Mouse (Mus musculus): Measurements from ENCODE around the gene Kcnj1. TPM values are rescaled to one million over a fixed set of nuclear protein-coding genes. Genes with fewer than 3 reads are reported as not detected.
A peak's percentile ranks its signal among the peaks of the same experiment; 100 is the strongest.

Gene Kcnj1
- polyA plus RNA-seq, 1 experiment from 2014 or later, result not detected

DNA sequence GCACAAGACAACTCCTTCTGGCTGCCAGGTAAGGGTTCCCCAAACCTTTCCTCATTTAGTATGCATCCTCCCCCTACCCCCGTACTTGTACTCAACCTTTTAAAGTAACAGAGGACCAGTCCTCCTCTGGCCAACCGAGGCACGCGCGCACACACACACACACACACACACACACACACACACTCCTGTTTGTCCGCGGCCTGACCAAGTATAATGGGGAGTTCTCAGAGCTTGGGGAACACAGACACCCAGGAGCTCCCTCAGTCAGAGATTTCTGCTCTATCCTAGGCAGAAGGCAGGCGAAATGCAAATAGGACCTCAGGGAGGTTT is 36.4 kb downstream of the Kcnj1 start:
- DNase-seq (ENCODE audit: low spot score) (peak; percentile 3), ATAC-seq (no peak)
- peak overlapping the region; percentile 38 for H3K4me3 ChIP-seq (ENCODE audit: low read depth, low read length)
- H3K4me1 ChIP-seq (ENCODE audit: control insufficient read depth, insufficient read depth, low read length), result peaks cover 8% of the 10 kb centered on the region; the same call in 1 of the 2 replicates
- WGBS, result 2% methylated on average over 8 of the region's 8 CpGs
- H3K36me3 ChIP-seq (ENCODE audit: control insufficient read depth, insufficient read depth, low read length), result no peaks in the 10 kb centered on the region
- H3K27ac ChIP-seq (ENCODE audit: low read depth, low read length), result no peak overlapping the region
- no peaks in the 10 kb centered on the region for H3K9me3 ChIP-seq (replicated peaks; ENCODE audit: control insufficient read depth, low read length)
- peaks cover 52% of the 10 kb centered on the region for H3K27me3 ChIP-seq (replicated peaks; ENCODE audit: control insufficient read depth, insufficient read depth, low read length)
- H3K4me2 ChIP-seq (ENCODE audit: low read length), result peak overlapping the region; percentile 90
- peak overlapping the region; percentile 66 for H3K9ac ChIP-seq (ENCODE audit: low read length)

DNA sequence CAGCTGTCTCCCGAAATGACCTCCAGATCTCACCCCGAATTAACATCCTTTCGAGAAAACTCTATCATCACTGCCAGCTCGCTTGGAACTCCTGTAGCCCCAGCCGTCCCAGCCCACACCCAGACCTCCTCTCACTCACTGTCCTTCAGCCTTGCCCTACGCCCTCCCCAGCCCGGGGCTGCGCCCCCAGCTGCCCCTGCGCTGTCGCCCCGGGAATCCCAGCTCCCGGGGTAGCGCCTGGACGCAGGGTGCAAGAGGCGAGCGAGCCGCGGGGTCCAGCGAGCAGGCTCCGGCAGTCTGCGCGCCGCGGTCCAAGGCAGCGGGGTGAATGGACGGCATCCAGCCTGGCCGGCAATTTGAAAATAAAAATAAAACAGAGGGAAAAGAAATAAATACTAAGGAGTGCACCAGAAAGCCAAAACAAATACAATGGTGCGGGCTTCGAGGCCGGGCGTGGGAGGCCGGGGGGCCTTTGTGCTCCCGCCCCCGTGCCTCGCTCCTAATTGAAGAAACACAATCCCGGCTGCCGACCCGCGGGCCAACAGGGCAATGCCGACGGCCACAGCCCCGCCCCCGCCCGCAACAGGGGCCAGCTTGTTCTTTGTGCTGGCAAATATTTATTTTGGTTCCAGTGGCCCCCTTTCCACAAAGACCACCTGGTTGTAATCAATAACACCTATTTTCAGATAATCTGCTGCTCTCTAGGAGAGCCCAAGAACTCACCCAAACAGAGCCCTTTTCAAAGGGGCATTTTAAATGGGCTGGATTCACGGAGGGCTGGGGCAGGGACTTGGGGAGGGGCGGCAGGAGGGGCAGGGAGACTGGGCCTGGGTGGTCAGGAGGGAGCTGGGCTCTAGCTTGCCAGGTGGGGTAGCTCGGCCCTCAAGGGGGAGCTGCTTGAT is 37.0 kb downstream of the Kcnj1 start:
- Histone ChIP-seq H3K27ac (ENCODE audit: low read depth, low read length) (no peak overlapping the region), H3K4me1 (ENCODE audit: control insufficient read depth, insufficient read depth, low read length) (peaks cover 8% of the 10 kb centered on the region; the same call in 1 of the 2 replicates), H3K9ac (ENCODE audit: low read length) (peak overlapping the region; percentile 66), H3K4me3 (ENCODE audit: low read depth, low read length) (peak overlapping the region; percentile 38), H3K27me3 (replicated peaks; ENCODE audit: control insufficient read depth, insufficient read depth, low read length) (peaks cover 49% of the 10 kb centered on the region), H3K4me2 (ENCODE audit: low read length) (peak overlapping the region; percentile 90), H3K36me3 (ENCODE audit: control insufficient read depth, insufficient read depth, low read length) (no peaks in the 10 kb centered on the region), H3K9me3 (replicated peaks; ENCODE audit: control insufficient read depth, low read length) (no peaks in the 10 kb centered on the region)
- under 1% methylated on average over 47 of the region's 47 CpGs for WGBS
- ATAC-seq (peak; percentile 60), DNase-seq (ENCODE audit: low spot score) (peak; percentile 12)

DNA sequence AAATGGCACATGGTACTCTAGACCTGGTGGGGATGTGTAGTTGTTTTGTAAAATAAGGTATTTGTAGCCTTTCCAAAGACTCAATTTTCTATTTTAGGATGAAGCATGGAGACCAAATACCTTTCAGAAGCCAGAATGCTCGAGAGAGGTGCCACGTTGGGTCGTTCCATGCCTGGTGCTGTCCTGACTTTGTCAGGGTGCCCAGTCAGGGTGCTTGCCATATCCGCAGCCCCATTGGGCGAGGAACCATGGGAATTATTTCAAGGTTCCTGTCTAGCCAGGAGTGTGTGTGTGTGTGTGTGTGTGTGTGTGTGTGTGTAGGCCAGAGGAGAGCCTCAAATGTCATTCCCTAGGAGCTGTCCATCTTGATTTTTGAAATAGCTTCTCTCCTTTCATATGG is 38.4 kb downstream of the Kcnj1 start:
- H3K27me3 ChIP-seq (replicated peaks; ENCODE audit: control insufficient read depth, insufficient read depth, low read length), result peaks cover 45% of the 10 kb centered on the region
- H3K36me3 ChIP-seq (ENCODE audit: control insufficient read depth, insufficient read depth, low read length), result no peaks in the 10 kb centered on the region
- 95% methylated on average over 5 of the region's 5 CpGs for WGBS
- no peak for ATAC-seq
- peaks cover 8% of the 10 kb centered on the region; the same call in 1 of the 2 replicates for H3K4me1 ChIP-seq (ENCODE audit: control insufficient read depth, insufficient read depth, low read length)
- H3K9ac ChIP-seq (ENCODE audit: low read length), result no peak overlapping the region
- H3K4me2 ChIP-seq (ENCODE audit: low read length), result no peak overlapping the region
- no peak overlapping the region for H3K27ac ChIP-seq (ENCODE audit: low read depth, low read length)
- H3K4me3 ChIP-seq (ENCODE audit: low read depth, low read length), result no peak overlapping the region
- no peaks in the 10 kb centered on the region for H3K9me3 ChIP-seq (replicated peaks; ENCODE audit: control insufficient read depth, low read length)
- no peak for DNase-seq (ENCODE audit: low spot score)

DNA sequence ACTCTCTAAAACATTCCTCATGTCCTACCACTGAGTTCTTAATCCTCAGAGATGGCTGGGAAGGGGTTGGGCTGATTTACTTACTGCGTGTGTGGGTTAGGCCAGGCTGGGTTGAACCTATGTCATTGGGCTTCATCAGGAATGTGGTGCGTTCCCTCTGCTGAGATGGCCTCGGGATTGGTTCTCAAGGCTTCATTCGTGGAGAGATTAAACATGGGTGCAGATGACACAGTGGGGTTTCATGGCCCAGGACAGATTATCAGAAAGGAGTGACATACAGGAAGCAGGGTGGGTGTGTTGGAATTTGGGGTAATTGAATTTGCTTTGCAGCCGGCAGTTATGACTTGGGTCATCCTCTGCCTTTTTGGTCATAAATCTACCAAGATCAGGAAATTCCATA is 39.2 kb downstream of the Kcnj1 start:
- H3K36me3 ChIP-seq (ENCODE audit: control insufficient read depth, insufficient read depth, low read length), result no peaks in the 10 kb centered on the region
- 85% methylated on average over 5 of the region's 5 CpGs for WGBS
- peaks cover 38% of the 10 kb centered on the region for H3K27me3 ChIP-seq (replicated peaks; ENCODE audit: control insufficient read depth, insufficient read depth, low read length)
- H3K4me3 ChIP-seq (ENCODE audit: low read depth, low read length), result no peak overlapping the region
- H3K9me3 ChIP-seq (replicated peaks; ENCODE audit: control insufficient read depth, low read length), result no peaks in the 10 kb centered on the region
- H3K4me1 ChIP-seq (ENCODE audit: control insufficient read depth, insufficient read depth, low read length), result peaks cover 8% of the 10 kb centered on the region; the same call in 1 of the 2 replicates
- no peak overlapping the region for H3K9ac ChIP-seq (ENCODE audit: low read length)
- ATAC-seq (no peak), DNase-seq (ENCODE audit: low spot score) (no peak)
- no peak overlapping the region for H3K4me2 ChIP-seq (ENCODE audit: low read length)
- no peak overlapping the region for H3K27ac ChIP-seq (ENCODE audit: low read depth, low read length)

DNA sequence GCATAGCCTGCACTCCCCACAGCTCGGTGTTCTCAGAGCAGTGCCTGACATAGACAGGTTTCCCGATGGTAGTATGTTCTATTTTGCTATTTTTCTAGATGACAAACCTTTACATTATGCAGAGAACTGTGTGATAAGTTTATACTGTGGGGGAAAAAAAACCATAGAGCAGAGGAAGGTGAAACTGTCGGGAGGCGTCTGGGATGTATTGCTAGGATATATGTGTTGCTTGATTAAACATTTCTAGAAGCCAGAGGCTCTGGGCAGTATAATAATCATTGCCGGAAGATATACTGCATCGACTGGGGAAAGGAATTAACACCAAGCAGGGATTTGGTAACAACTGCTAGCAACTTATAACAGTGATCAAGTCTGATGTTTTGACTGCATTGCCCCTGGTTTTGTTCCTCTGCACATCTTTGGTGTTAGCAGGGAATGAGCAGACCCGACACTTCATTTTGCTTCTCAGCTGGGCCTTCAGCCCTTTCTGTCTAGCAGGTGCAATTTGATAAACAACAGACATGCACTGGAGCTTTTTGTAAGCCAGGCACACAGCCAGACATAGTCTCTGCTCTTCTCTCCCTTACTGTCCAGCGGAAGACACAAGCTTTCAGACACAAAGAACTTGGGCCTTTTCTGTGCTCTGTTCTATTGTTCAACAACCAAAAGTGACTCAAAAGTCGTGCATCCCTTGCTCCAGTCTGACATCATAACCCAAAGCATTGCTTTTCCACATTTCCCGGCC is 40.7 kb downstream of the Kcnj1 start:
- Histone ChIP-seq H3K9me3 (replicated peaks; ENCODE audit: control insufficient read depth, low read length) (no peaks in the 10 kb centered on the region), H3K4me3 (ENCODE audit: low read depth, low read length) (no peak overlapping the region), H3K4me1 (ENCODE audit: control insufficient read depth, insufficient read depth, low read length) (peaks cover 8% of the 10 kb centered on the region; the same call in 1 of the 2 replicates), H3K27ac (ENCODE audit: low read depth, low read length) (no peak overlapping the region), H3K4me2 (ENCODE audit: low read length) (no peak overlapping the region), H3K27me3 (replicated peaks; ENCODE audit: control insufficient read depth, insufficient read depth, low read length) (peaks cover 29% of the 10 kb centered on the region), H3K36me3 (ENCODE audit: control insufficient read depth, insufficient read depth, low read length) (no peaks in the 10 kb centered on the region), H3K9ac (ENCODE audit: low read length) (no peak overlapping the region)
- no peak for ATAC-seq
- 75% methylated on average over 10 of the region's 10 CpGs for WGBS
- DNase-seq (ENCODE audit: low spot score), result no peak

DNA sequence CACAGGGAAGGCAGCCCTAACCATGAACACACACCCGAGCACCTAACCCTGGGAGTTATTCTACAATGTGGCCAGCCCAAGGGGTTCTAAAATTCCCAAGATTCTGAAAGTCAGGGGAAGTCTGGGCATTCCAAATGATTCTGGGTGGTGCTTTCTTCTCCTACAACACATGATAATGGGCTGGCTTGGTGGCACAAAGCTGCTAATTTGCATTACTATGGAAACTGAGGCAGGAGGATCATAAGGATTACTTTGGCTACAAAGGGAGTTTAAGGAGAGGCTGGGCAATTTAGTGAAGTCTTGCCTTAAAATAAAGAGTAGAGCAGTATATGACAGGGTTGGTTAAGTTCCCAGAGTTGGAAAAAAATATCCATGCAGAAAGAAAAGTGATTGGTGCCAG is 42.7 kb downstream of the Kcnj1 start:
- Histone ChIP-seq H3K27me3 (replicated peaks; ENCODE audit: control insufficient read depth, insufficient read depth, low read length) (peaks cover 18% of the 10 kb centered on the region), H3K27ac (ENCODE audit: low read depth, low read length) (no peak overlapping the region), H3K4me3 (ENCODE audit: low read depth, low read length) (no peak overlapping the region), H3K36me3 (ENCODE audit: control insufficient read depth, insufficient read depth, low read length) (no peaks in the 10 kb centered on the region), H3K9me3 (replicated peaks; ENCODE audit: control insufficient read depth, low read length) (no peaks in the 10 kb centered on the region), H3K4me2 (ENCODE audit: low read length) (no peak overlapping the region), H3K4me1 (ENCODE audit: control insufficient read depth, insufficient read depth, low read length) (no peaks in the 10 kb centered on the region), H3K9ac (ENCODE audit: low read length) (no peak overlapping the region)
- DNase-seq (ENCODE audit: low spot score) (no peak), ATAC-seq (no peak)
- WGBS, result 23% methylated on average over 1 of the region's 1 CpGs

DNA sequence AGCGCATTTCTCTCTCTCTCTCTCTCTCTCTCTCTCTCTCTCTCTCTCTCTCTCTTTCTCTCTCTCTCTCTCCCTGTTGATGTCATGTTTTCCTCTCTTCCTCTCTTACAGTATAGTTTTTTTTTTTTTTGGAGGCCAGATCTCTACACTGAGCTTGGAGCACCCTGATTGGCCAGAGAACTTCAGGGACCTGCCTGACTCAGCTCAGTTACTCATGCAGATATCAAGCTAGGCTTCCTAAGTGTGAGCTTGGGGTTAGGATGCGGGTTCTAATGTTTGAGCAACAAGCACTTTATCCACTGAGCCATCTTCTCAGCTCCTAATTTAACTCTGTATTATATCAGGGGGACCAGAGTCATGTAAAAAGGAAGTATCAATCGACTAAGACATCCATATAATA is 43.7 kb downstream of the Kcnj1 start:
- Histone ChIP-seq H3K4me2 (ENCODE audit: low read length) (no peak overlapping the region), H3K9me3 (replicated peaks; ENCODE audit: control insufficient read depth, low read length) (no peaks in the 10 kb centered on the region), H3K4me3 (ENCODE audit: low read depth, low read length) (no peak overlapping the region), H3K9ac (ENCODE audit: low read length) (no peak overlapping the region), H3K4me1 (ENCODE audit: control insufficient read depth, insufficient read depth, low read length) (no peaks in the 10 kb centered on the region), H3K36me3 (ENCODE audit: control insufficient read depth, insufficient read depth, low read length) (no peaks in the 10 kb centered on the region), H3K27ac (ENCODE audit: low read depth, low read length) (no peak overlapping the region), H3K27me3 (replicated peaks; ENCODE audit: control insufficient read depth, insufficient read depth, low read length) (peaks cover 8% of the 10 kb centered on the region)
- DNase-seq (ENCODE audit: low spot score) (no peak), ATAC-seq (no peak)
- 93% methylated on average over 3 of the region's 3 CpGs for whole genome bisulfite sequencing

DNA sequence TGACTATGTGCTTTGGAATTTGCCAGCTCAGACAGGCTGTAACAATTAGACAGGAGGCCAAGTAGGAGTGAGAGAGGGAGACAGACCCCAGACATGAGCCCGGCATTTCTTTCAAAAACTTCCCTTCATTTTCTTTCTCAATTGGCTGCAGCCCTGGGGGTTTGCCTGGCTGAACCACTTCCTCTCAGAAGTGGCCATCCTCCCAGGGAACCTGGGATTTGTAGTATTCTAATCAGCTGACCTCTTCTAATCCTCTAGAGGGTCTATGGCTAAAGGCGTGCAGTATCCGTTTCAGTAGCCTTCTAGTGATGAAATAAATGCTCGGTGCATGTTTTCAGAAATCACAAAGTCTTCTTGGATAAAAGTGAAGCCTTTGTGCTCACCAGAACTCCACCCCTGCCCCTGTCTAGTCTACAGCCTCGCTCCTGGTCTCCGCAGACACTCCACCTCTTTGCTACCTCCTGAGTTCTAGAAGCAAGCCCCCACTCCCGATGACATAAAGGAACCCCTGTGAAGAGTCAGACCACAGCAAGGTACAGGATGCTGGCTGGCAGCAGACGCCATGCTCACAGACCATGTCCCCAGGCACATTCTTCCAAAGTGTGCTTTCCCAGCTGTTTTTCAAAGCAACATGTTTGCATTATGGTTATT is 45.3 kb downstream of the Kcnj1 start:
- Histone ChIP-seq H3K4me2 (ENCODE audit: low read length) (no peak overlapping the region), H3K27me3 (replicated peaks; ENCODE audit: control insufficient read depth, insufficient read depth, low read length) (no peaks in the 10 kb centered on the region), H3K4me1 (ENCODE audit: control insufficient read depth, insufficient read depth, low read length) (no peaks in the 10 kb centered on the region), H3K9me3 (replicated peaks; ENCODE audit: control insufficient read depth, low read length) (no peaks in the 10 kb centered on the region), H3K36me3 (ENCODE audit: control insufficient read depth, insufficient read depth, low read length) (no peaks in the 10 kb centered on the region), H3K4me3 (ENCODE audit: low read depth, low read length) (no peak overlapping the region), H3K27ac (ENCODE audit: low read depth, low read length) (no peak overlapping the region), H3K9ac (ENCODE audit: low read length) (no peak overlapping the region)
- no peak for DNase-seq (ENCODE audit: low spot score)
- WGBS, result 34% methylated on average over 8 of the region's 8 CpGs
- ATAC-seq, result no peak
